Mouse (Mus musculus) lung, adult 18-20 months (tissue): Measurements from ENCODE around the gene Speer4c.
"Not testable (repeated sequence)": the region's sequence is repeated elsewhere in the genome, so short reads cannot be mapped to it uniquely, and the experiment has no call there.

Experiments used
- DNase-seq, 2 experiments: peaks; one replicate each; pipeline ENCODE4 v3.0.0; 2022; ENCODE audit warnings: mixed read lengths in 2 of 2

Speer4c gene

DNA sequence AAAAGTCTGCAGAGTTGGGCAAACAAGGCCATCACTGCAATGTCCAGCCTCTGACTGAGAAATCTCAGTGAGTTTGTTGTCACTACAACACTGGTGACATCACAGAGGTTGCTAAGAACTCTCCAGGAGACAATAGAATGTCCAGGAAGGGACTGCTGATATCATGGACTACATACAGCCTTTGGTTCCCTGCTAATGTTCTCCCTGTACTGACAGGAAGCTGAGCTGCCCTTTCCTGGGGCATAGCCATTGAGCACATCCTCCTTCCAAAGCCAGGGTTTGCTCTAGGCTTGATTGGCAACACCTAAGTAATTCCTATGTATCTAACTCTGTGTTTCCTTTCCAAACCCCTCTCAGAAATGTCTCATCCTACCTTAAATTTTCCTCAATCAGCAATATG is at the start of gene Speer4c:
TSS of gene Speer4c (minus strand) at position 101 of the 400 bp plus-strand sequence.
- DNase-seq: not testable (repeated sequence)

DNA sequence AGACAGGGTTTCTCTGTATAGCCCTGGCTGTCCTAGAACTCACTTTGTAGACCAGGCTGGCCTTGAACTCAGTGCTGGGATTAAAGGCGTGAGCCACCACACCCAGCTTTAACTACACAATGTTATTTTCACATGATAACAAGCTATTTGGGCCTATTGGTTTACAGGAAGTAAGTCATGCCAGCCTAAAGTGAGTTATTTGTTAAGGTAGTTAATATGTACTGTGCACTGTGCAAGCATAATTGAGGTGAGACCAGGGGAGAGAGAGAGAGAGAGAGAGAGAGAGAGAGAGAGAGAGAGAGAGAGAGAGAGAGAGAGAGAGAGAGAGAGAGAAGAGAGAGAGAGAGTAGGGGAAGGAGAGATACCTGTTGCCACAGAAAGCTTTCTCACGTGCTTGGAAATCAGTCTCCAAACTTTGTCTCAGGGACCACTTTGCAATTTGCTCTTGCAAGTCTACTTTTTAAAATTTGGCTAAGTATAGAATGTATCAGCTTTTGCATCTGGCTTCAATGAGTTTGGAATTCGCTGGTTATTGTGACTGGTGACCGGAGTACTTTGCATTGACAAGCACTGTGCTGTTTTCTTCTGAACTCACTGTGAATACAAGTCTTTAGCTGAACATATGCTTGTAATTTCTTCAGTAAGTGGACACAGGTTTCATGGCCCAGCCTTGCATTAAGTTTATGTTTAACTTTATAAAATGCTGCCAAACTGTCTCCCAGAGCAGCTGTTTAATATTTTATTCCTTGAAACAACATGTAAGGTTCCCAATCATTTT is 33.6 kb upstream of the Speer4c start:
- no peak for DNase-seq

DNA sequence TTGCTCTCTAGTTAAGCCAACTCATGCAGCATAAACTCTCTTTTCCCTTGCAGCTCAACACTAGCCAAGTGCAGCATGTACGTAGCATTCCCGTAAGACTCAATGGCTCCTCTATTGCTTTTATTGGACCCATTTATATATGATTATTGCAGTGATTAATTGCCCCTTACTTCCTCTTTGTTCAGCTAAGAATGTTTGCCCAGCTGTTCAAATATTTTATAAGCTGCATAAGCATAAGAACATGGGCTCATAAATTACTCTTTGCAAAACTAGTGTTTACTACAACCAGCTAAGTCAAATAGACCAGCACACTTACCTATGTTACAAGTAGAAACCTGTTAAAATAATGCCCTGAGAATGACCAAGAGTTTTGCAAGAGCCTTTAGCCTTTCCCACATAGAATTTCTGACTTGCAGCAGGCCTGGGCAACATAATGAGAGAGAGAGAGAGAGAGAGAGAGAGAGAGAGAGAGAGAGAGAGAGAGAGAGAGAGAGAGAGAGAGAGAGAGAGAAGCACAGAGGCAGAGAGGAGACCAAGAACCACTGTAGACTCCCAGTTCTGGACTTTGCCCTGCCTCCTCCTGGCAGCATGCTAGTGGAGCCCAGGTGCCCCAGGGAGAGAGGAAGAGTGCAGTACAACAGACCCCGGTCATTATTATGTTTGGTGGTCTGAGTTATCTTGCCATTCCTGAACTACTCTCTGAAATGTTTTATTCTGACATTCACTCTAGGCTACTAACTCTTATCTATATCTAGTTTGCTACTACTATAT is 20.2 kb upstream of the Speer4c start:
- peak in 1 of 2 experiments; percentile 5 for DNase-seq

DNA sequence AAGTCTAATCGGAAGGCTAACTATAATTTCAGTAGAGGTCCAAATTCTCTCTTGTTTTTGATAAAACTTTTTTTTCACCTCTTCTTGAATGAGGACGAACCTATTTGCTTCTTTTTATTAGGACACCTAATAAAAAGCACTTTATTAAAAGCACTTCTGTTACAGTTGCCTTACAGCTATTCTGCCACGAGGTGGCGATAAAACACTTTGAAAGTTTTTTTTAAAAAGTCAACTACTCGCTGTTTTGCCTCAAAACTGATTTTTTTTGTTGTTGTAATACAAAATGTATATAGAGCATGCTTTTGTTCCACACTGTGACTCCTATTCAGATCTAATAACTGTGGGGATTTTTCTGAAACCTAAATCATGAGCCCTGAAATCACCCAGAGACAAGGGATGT is 11.2 kb downstream of the Speer4c start:
- not testable (repeated sequence) for DNase-seq

DNA sequence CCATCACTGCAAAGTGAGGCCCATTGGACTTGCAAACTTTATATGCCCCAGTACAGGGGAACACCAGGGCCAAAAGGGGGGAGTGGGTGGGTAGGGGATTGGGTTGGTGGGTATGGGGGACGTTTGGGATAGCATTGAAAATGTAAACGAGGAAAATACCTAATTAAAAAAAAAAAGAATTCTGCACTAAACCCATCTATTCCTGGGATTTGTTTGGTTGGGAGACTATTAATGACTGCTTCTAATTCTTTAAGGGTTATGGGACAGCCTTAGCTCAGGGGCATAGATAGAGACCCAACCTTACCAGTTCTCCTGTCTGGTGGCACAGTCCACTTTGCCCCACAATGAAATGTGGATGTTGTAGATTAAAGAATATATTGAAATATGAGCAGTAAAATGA is 16.4 kb downstream of the Speer4c start:
- not testable (repeated sequence) for DNase-seq

DNA sequence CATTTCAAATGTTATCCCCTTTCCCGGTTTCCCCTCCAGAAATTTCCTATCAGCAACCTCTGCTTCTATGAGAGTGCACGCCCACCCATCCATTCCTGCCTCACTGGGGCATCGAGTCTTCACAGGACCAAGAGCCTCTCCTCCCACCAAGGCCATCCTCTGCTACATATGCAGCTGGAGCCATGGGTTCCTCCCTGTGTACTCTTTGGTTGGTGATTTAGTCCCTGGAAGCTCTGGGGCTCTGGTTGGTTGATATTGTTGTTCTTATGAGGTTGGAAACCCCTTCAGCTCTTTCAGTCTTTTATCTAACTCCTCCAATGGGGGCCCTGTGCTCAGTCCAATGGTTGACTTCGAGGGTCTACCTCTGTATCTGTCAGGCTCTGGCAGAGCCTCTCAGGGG is 22.2 kb downstream of the Speer4c start:
- DNase-seq: not testable (repeated sequence)

DNA sequence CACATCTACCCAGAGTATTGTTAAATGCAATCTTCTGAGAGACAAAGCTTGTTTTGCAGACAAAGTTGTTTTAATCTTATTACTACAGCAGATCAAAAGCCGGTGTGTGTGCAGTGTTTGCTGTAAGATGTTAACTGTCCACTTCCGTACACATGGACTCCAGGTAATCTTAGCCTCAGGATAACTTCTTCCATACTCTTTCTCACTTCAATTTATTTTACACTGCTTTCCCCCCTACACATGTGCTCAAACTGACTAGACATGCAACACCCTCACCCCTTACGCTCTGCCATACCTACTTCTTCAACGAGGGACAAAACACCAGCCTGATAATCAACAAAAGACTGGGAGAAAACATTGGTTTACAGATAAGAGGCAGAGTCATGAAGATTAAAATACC is 23.2 kb downstream of the Speer4c start:
- DNase-seq: not testable (repeated sequence)

DNA sequence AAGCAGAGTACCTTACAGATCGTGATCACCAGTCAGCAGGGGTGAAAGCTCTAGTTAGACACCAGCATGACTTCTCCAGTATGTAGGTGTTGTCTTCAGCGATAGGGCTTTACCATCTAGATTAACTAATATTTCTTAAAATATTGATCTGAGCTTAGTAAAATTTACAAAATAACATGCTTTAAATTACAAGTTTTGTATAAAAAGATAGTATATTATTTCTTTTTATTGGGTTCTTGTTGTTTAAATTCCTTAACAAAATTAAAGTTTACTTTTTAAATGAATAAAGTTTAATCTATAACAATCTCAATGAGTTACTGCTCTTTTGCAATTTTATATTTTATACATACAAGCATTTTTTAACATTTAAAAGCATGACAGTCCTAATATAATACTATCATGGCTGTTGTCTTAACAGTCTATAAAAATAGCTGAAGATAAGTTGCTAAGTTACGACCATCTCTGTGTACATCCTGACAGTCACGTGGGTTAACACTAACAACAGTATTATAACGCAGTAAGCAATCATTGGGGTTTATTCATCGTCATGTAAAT is 24.3 kb downstream of the Speer4c start:
- DNase-seq: not testable (repeated sequence)

DNA sequence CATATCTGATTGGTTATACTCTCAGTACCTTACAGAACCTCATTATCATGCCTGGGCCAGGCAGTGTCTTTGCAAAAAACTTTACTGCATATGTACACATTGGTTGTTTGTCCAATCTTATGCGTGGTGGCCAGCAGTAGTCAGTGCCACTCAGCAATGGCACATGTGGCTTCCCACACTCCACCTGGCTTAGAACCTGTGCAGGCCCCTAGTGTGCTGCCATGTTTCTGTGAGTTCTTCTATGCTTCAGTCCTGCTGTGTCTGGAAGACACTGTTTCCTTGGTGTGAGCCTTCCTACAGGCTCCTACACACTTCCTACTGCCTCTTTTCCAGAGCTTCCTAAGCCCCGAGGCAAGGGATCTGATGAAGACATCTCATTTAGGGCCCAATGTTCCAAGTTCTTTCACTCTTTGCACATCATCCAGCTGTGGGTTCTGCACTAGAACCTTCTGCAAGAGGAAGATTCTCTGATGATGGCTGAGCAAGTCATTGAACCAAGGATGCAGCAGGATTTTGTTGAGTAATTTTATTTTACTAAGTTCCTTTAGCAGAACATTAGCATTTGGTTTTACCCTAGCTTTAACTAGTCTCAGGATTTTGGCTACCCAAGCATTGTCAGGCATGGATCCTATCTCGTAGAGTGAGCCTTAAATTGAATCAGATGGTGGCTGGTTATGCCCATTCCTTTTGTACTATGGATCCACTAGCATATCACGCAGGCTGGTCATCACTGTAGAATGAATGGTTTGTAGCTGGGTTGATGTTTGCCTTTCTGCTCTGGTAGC is 25.0 kb downstream of the Speer4c start:
- not testable (repeated sequence) for DNase-seq

DNA sequence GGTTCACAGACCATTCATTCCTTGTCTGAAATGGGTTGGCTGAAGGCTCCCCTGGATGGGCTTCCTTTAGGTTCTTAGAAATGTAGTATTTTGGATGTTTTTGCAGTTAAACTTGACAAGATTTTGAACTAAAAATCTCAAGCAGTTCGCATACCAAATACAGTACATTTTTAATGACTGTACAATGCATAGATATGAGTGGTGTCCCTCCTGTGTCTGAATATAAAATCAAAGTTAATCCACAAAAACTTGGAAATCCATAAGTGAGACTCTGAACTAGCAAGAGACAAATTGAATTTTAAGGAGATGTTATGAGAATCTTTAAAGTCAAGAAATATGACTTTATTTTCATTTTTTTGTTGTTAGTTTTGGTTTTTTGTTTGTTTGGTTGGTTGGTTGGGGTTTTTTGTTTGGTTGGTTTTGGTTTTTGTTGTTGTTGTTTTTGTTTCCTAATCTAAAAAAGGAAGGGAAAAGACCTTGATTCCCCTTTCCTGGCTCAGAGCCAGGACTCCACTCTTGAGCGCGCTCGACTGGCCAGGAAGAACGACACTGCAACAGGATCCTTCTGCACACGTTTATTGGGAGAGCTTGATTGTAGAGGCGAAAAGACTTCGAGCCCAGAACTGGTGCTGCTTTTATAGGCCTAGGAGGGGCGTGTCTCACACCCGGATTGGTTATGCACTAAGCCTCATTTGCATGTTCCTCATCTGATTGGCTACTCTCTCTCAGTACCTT is 32.6 kb downstream of the Speer4c start:
- not testable (repeated sequence) for DNase-seq

DNA sequence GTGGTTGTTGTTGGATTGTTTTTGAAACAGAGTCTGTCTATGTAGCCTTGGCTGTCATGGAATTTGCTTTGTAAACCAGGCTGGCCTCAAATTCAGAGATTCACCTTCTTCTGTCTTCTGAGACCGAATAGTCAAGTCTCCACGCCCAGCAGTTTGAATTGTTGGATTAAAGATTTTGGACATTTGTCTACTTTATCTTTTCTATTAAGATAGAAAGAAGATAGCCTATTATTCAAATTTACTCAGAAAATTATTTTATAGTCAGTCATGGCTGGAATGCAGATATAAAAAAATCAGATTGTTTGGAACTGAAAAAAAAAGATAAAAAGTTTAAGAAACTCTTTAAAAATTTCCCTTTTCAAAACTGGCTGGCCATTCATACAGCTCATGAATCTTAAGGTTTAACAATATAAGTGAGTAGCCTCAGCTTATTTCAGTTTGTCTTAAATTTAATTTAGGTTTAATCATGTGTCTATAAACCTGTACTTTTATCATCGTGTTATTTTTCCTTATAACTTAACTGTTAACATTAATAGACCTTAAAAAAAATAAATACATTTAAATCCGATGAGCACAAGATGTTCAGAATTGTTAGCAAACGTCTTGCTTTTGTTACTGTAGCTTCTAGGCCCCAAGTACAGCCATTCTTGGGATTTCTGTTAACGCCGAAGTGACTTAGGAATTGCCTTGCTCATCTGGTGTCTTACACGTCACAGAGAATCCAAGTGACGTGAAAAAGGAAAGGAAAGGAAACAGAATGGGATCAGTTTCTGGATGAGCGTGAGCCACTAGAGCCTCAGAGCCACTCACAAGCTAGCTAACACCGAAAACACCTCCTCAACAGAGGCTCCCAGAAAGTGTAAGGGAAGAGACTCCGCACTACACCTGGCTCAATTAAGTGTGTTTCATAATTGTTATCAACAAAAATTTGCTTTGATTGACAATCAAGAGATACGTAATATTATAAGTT is 33.8 kb downstream of the Speer4c start:
- DNase-seq: not testable (repeated sequence)

DNA sequence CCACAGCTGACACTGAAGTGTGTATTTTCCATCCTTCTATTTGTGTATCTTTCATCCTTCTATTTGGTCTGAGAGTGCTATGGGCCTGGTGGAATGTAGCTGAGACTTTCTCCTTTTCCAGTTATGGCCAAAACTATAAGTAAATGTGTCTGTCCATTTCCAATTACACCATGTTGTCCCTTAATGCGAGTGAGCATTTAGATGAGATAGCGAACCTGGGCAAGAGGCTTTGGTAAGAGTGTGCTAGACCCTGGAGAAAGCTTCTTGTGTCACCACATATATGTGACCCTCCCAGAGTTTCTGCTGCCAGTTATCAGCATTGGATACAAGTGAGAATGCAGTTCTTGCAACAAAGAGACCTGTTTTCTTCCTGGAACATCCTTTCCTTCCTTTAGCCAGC is 35.2 kb downstream of the Speer4c start:
- not testable (repeated sequence) for DNase-seq

DNA sequence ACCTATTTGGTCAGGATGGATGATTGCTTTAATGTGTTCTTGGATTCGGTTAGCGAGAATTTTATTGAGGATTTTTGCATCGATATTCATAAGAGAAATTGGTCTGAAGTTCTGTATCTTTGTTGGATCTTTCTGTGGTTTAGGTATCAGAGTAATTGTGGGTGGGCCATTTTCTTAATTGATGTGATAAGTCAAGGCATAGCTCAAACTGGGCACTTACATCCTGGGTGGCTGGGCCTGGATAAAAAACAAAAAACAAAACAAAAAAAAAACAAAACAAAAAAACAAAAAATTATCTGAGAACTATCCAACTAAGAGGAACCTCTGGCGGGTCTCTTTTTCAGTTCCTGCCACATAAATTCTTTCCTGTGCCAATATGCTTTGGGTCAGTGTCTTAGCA is 36.3 kb downstream of the Speer4c start:
- DNase-seq: not testable (repeated sequence)

DNA sequence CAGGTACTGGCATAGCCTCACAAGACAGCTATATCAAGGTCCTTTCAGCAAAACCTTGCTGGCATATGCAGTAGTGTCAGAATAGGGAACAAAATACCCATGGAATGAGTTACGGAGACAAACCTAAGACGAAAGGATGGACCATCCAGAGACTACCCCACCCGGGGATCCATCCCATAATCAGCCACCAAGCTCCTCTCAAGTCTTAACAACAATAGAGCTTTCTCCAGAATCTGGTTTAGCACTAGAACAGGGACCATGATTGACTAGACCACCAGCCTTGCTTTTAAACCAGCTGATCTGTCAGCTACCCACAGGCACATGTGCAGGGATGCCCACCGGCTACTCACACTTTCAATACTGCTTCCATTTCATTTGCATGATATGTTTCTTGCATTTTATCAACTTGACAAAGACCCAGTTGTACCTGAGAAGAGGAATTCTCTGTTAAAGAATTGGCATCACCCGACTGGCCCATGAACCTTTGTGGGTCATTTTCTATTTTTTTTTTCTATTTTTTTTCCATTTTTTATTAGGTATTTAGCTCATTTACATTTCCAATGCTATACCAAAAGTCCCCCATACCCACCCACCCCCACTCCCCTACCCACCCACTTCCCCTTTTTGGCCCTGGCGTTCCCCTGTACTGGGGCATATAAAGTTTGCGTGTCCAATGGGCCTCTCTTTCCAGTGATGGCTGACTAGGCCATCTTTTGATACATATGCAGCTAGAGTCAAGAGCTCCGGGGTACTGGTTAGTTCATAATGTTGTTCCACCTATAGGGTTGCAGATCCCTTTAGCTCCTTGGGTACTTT is 39.4 kb downstream of the Speer4c start:
- DNase-seq: not testable (repeated sequence)

DNA sequence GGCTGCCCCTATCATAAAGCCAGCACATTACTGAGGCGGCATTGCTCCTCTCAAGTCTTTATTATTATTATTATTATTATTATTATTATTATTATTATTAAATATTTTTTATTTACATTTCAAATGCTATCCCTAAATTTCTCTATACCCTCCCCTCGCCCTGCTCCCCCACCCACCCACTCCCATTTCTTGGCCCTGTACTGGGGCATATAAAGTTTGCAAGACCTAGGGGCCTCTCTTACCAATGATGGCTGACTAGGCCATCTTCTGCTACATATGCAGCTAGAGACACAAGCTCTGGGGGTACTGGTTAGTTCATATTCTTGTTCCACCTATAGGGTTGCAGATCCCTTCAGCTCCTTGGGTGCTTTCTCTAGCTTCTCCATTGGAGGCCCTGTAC is 40.1 kb downstream of the Speer4c start:
- not testable (repeated sequence) for DNase-seq

DNA sequence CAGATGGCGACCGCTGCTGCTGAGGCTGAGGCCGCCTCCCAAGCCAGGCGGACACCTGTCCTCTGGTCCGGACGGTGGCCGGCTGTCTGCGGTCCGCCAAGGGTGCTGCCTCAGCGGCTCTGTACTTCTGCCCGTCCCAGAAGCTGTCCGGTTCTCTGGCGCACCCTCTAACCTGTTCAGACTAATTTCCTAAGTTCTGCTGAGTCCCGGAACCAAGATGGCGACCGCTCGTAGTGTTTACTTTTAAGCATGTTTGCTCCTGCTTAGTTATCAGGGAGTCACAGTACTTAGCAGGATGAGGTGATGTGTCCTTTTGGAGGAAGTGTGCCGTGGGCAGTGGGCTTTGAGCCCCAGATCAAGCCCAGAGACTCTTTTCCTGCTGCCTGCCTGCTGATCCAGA is 43.3 kb downstream of the Speer4c start:
- not testable (repeated sequence) for DNase-seq

DNA sequence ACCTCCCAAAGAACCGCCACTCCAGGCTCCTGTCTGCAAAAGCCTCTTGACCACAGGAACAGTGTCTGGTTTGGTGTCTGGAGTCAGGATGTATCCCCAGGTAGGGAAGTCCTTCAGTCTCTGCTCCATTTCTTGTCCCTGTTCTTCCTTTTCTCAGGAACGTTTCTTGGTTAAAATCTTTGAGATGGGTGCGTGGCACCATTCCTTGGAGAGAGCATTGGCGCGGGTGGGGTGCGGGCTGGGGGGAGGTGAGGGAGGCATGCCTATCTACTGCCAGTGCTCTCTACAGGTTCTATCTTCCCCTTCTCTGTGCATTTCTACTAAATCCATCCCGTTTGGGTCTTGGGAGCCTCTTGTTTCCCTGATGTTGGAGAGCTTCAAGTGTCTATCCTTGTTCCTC is 50.2 kb downstream of the Speer4c start:
- DNase-seq: not testable (repeated sequence)
